Mouse (Mus musculus) neural tube, embryonic 12.5 days (tissue): ENCODE data around the gene Fam102b. TPM values are rescaled to one million over a fixed set of nuclear protein-coding genes. Genes with fewer than 3 reads are reported as not detected.

ENCODE experiments used
- ATAC-seq: fragments of 200-750 bp; cut with Nextera tagmentation; 2 replicates; pipeline ENCODE4 v1.8.0; 2017; ENCODE audit warnings: low read depth, mild to moderate bottlenecking, moderate TSS enrichment, moderate library complexity; ENCODE audit not compliant: low FRiP score
- H3K27ac ChIP-seq: fragments of 300-500 bp; sonication (generic); 2 replicates; pipeline ENCODE4 v1.5.1; 2016
- H3K27me3 ChIP-seq: fragments of 300-500 bp; sonication (generic); replicated peaks from 2 replicates; pipeline ENCODE4 v1.6.1; 2016; ENCODE audit warnings: mild to moderate bottlenecking
- H3K36me3 ChIP-seq: fragments of 300-500 bp; sonication (generic); 2 replicates; pipeline ENCODE4 v1.6.1; 2016; ENCODE audit warnings: mild to moderate bottlenecking
- H3K4me1 ChIP-seq: fragments of 300-500 bp; sonication (generic); 2 replicates; pipeline ENCODE4 v1.6.1; 2016
- H3K4me2 ChIP-seq: fragments of 300-500 bp; sonication (generic); replicated peaks from 2 replicates; pipeline ENCODE4 v1.6.1; 2016; ENCODE audit warnings: mild to moderate bottlenecking
- H3K4me3 ChIP-seq: fragments of 300-500 bp; sonication (generic); 2 replicates; pipeline ENCODE4 v1.5.1; 2016
- H3K9ac ChIP-seq: fragments of 300-500 bp; sonication (generic); 2 replicates; pipeline ENCODE4 v1.6.1; 2016; ENCODE audit warnings: mild to moderate bottlenecking
- H3K9me3 ChIP-seq: fragments of 300-500 bp; sonication (generic); 2 replicates; pipeline ENCODE4 v1.6.1; 2016; ENCODE audit warnings: mild to moderate bottlenecking
- WGBS: fragments of 180-500 bp; shearing (Covaris S2); methylation state at CpG from one replicate; pipeline ENCODE4 v1.1.7; 2016; 5-methylcytosine and 5-hydroxymethylcytosine counted together
- microRNA-seq: library from miRNA; unstranded; fragments of <30 nt; microRNA quantifications from one replicate; pipeline ENCODE4, GENCODE M21; 2017
- polyA plus RNA-seq: library from polyadenylated mRNA; unstranded; fragments of >200 nt; fragmentation: Nextera tagmentation; extraction: Ambion mirVana; gene quantifications from 2 replicates; pipeline ENCODE4 v1.2.1, GENCODE M21; 2016

Gene Fam102b
- polyA plus RNA-seq, 1 experiment from 2014 or later = 27.5 TPM

- Histone ChIP-seq H3K9ac (no peak within 1 kb of the TSS), H3K4me1 (no peaks in the 10 kb centered on the region), H3K4me3 (peak within 1 kb of the TSS; percentile 27), H3K27ac (no peak within 1 kb of the TSS), H3K9me3 (no peaks in the 10 kb centered on the region), H3K4me2 (peak within 1 kb of the TSS; percentile 58), H3K36me3 (no peaks in the 10 kb centered on the region; the same call in 1 of the 2 replicates), H3K27me3 (no peaks in the 10 kb centered on the region)
- ATAC-seq = peak; percentile 87
- WGBS = 58% methylated on average over 52 of the region's 59 CpGs
Measured at GRCm38 (mm10) chr3:108940001-108940633, 87.3 kb downstream of the Fam102b start, which contains the start of gene Gm9857. Gene Gm9857, minus strand, starts transcription at chr3:108940445.

- no peak for ATAC-seq
- peak within 1 kb of the TSS; percentile 58 for H3K4me2 ChIP-seq
- no peak within 1 kb of the TSS for H3K9ac ChIP-seq
- H3K4me3 ChIP-seq = peak within 1 kb of the TSS; percentile 27
- no peaks in the 10 kb centered on the region for H3K4me1 ChIP-seq
- 91% methylated on average over 5 of the region's 5 CpGs for WGBS
- no peaks in the 10 kb centered on the region for H3K9me3 ChIP-seq
- no peaks in the 10 kb centered on the region; the same call in 1 of the 2 replicates for H3K36me3 ChIP-seq
- H3K27me3 ChIP-seq = no peaks in the 10 kb centered on the region
- H3K27ac ChIP-seq = no peak within 1 kb of the TSS
Measured at GRCm38 (mm10) chr3:108939573-108939972, 87.8 kb downstream of the Fam102b start, which contains the start of gene Henmt1. Gene Henmt1, plus strand, starts transcription at chr3:108939873.

GRCm38 (mm10) chr3:108938691-108939090, 88.7 kb downstream of the Fam102b start:
- no peak overlapping the region for H3K27ac ChIP-seq
- 95% methylated on average over 5 of the region's 5 CpGs for WGBS
- ATAC-seq = no peak

GRCm38 (mm10) chr3:108933557-108933956, 93.8 kb downstream of the Fam102b start:
- Histone ChIP-seq H3K9ac (no peak overlapping the region), H3K4me1 (no peaks in the 10 kb centered on the region), H3K27ac (no peak overlapping the region), H3K36me3 (no peaks in the 10 kb centered on the region), H3K27me3 (no peaks in the 10 kb centered on the region), H3K4me3 (no peak overlapping the region), H3K4me2 (no peak overlapping the region), H3K9me3 (no peaks in the 10 kb centered on the region)
- no peak for ATAC-seq
- 95% methylated on average over 6 of the region's 6 CpGs for WGBS

More at GRCm38 (mm10) chr3:108938691-108939090, 88.7 kb downstream of the Fam102b start:
- Histone ChIP-seq H3K4me2 (no peak overlapping the region), H3K27me3 (no peaks in the 10 kb centered on the region), H3K4me1 (no peaks in the 10 kb centered on the region), H3K36me3 (no peaks in the 10 kb centered on the region; the same call in 1 of the 2 replicates), H3K9ac (no peak overlapping the region), H3K9me3 (no peaks in the 10 kb centered on the region), H3K4me3 (no peak overlapping the region)

- Histone ChIP-seq H3K9ac (no peak overlapping the region), H3K4me2 (no peak overlapping the region), H3K36me3 (no peaks in the 10 kb centered on the region), H3K27me3 (no peaks in the 10 kb centered on the region), H3K9me3 (no peaks in the 10 kb centered on the region), H3K4me3 (no peak overlapping the region), H3K27ac (no peak overlapping the region), H3K4me1 (no peaks in the 10 kb centered on the region)
- ATAC-seq = no peak
- WGBS = 75% methylated on average over 1 of the region's 1 CpGs
Measured at GRCm38 (mm10) chr3:108926308-108926707, 101.1 kb downstream of the Fam102b start.

GRCm38 (mm10) chr3:108925677-108926076, 101.7 kb downstream of the Fam102b start:
- no peak for ATAC-seq
- H3K27ac ChIP-seq = no peak overlapping the region

GRCm38 (mm10) chr3:108921822-108922221, 105.6 kb downstream of the Fam102b start:
- Histone ChIP-seq H3K36me3 (no peaks in the 10 kb centered on the region), H3K9me3 (no peaks in the 10 kb centered on the region), H3K4me2 (no peak overlapping the region), H3K27ac (no peak overlapping the region), H3K4me3 (no peak overlapping the region), H3K27me3 (no peaks in the 10 kb centered on the region), H3K9ac (no peak overlapping the region), H3K4me1 (no peaks in the 10 kb centered on the region)
- no peak for ATAC-seq
- WGBS = 96% methylated on average over 1 of the region's 1 CpGs

More at GRCm38 (mm10) chr3:108925677-108926076, 101.7 kb downstream of the Fam102b start:
- Histone ChIP-seq H3K27me3 (no peaks in the 10 kb centered on the region), H3K9me3 (no peaks in the 10 kb centered on the region), H3K4me3 (no peak overlapping the region), H3K9ac (no peak overlapping the region), H3K36me3 (no peaks in the 10 kb centered on the region), H3K4me1 (no peaks in the 10 kb centered on the region), H3K4me2 (no peak overlapping the region)
- WGBS = 87% methylated on average over 4 of the region's 4 CpGs

Small RNAs within 50 kb of the gene (microRNA-seq; reads per million reads assigned to microRNA genes)
- gene Gm44384 = not detected

Other genes with a start within 250 kb of the Fam102b start
- gene Stxbp3, start 187.1 kb downstream of the Fam102b start, polyA plus RNA-seq = 21.0 and 21.4 TPM in 2 replicates
- 0.05 TPM in 1 of 2 replicates, not detected in the other for gene Fndc7, start 137.6 kb downstream of the Fam102b start, polyA plus RNA-seq
- 76.6 and 78.9 TPM in 2 replicates for gene Prpf38b, start 115.9 kb downstream of the Fam102b start, polyA plus RNA-seq
- gene Henmt1, start 87.7 kb downstream of the Fam102b start, polyA plus RNA-seq = 0.71 and 0.74 TPM in 2 replicates
- gene Gm9857, start 87.2 kb downstream of the Fam102b start, polyA plus RNA-seq = not detected in 2 replicates
- not detected in 2 replicates for gene Slc25a54, start 52.9 kb upstream of the Fam102b start, polyA plus RNA-seq
- 21.0 and 24.2 TPM in 2 replicates for gene Slc25a24, start 95.5 kb upstream of the Fam102b start, polyA plus RNA-seq